Mouse (Mus musculus) monocyte, adult 5-6 weeks (primary cell): Measurements from ENCODE around the gene Psd4. TPM values are rescaled to one million over a fixed set of nuclear protein-coding genes. Genes with fewer than 3 reads are reported as not detected.

Experiments
- ATAC-seq: fragments of 153-309, 156-312 bp; replicated peaks from 2 replicates; pipeline ENCODE4 v1.8.0; 2017; ENCODE audit warnings: mild to moderate bottlenecking; ENCODE audit not compliant: low TSS enrichment, insufficient number of reproducible peaks, severe bottlenecking, poor library complexity, low FRiP score
- total RNA-seq: library from RNA; stranded (forward); fragments of 200-1000, 200-491, 200-594 nt; gene quantifications from 3 replicates; pipeline ENCODE4 v1.2.3, GENCODE M21; 2017

Gene Psd4
- total RNA-seq, 1 experiment from 2014 or later, result 70.8 TPM

DNA sequence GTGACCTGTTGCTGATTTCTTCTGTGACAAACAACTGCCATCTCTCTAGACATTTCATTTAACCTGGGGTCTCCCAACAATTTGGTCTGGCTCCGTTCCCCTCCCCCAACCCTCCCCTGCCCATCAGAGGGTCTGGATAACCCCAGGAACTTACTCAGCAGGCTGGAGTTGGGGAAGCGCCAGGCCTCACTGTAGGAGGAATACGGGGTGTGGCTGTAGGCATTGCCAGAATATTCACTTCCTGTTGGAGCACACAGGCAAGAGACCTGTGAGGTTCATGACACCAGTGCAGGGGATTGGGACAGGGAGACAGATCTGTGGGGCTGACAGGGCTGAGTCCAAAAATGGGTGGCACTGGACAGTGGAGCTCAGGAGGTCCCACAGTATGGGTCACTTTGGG is 55.4 kb downstream of the Psd4 start:
- no peak for ATAC-seq

DNA sequence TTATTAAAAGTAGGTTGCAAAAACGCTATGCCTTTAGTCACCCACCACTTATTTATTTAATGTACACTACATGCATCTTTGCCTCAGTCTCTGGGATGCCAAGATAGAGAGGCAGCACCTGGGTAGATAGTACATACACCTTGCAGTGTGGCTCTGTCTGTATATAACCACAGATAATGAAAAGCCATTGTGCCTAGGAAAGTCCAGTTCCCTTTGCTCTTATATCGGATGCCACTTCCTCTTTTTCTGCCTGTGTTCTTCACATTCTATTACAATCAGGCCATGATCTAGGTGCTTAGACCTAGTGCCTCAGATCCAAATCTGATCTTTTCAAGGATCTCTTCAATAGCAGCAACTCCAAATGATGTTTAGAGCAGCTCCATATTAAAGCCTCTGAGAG is 58.2 kb downstream of the Psd4 start:
- ATAC-seq, result no peak

GRCm38 (mm10) chr2:24427866-24428675 is 60.7 kb downstream of the Psd4 start:
- no peak for ATAC-seq

DNA sequence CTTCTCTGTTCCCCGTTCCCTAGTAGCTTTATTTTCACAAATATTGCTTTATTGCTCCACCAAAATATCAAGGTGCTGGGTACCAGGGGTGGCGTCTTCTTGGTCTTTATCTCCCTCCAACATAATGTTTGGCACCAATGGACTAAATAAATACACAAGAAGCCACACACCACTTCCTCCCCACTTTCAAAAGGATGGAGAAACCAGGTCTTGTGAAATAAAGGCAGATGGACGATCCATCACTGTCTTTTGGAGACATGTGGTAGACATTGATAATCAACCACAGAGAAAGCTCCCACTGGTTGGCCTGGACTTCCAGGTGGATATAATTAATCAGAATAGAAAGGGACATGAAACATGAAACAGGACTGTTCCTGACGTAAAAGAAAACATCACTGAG is 62.4 kb downstream of the Psd4 start:
- ATAC-seq, result no peak

DNA sequence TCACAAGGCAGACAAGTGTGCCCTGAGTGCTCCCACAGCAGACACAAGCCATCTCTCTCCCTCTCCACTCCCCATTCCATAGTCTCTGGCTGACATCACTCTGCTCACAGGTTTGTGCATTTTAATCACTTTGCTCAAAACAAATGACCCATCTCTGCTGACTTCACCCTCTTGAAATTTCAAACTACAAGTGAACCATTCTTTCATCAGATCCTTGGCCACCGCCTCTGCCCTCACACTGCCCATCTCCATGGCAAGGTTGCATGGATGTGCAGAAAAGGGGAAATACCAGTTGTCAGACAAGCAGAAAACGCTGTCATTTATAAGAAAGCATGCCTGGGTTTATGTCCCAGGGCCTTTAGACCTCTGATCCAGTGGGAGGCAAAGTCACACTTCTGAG is 67.3 kb downstream of the Psd4 start:
- ATAC-seq, result no peak

GRCm38 (mm10) chr2:24435699-24436098 is 68.3 kb downstream of the Psd4 start:
- 0 out of 2 replicates have a peak, but pooled peaks have one; percentile 27 for ATAC-seq

DNA sequence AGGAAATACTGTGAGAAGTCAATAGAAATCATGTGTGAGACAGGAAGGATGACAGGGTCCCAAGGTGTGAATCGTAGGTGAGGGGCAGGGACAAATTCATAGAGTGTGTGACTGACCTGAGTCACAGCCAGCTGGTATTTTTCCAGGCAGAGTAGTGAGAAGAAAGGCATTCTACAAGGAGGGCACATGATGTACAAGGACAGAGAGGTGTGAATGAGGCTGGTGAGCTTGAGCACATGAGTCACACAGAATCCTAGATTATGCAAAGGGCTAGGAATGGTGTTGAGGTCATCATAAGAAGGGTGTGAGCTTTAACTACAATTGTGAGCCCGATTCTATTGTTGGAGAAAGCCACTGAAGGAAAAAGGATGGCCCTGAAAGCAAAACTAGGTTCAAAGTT is 72.7 kb downstream of the Psd4 start:
- no peak for ATAC-seq

DNA sequence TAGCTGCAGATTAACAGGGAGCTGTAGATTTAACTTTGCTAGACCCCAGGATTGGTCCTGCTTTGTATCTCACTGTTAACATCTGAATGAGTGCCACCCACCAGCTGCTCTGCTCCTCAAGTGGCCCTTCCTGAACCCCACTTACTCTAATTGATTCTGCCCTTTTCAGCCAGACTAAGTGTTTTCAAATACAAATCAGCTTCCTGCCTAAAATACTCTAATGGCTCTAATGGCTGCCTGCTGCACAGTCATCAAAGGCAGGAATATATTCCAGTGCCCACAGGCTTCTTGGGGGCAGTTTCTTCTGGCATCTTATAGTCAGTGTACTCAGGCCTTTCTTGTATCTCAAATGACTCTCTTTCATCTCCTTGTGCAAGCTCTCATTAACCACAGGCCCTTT is 74.5 kb downstream of the Psd4 start:
- no peak for ATAC-seq

DNA sequence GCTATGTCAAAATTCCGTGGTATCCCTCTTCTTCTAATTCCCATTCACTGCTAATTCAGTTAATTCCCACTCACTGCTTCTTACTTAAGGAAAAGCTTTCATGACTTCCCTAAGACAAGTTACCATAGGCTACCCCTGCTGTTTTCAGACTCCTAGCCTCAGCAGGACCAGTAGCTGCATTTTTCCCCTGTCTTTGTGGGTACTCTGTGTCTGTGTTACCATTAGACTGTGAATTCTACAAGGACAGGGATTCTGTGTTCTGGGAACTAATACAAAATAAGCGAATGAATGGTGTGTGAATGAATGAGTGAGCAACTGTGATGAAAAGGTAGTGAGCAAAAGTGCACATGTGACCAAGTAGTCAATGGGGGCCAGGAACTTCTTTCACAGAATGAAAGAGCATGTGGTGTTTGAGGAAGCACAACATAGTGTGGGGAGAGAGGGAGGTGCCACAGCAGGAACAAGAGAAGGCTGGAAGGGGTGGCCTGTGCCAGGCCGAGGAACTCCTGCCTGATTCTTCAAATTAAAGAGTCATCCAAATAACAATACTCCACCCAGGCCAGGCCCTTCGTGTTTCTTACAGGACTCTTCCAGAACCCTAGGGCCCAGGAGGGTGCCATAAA is 75.0 kb downstream of the Psd4 start:
- no peak for ATAC-seq

DNA sequence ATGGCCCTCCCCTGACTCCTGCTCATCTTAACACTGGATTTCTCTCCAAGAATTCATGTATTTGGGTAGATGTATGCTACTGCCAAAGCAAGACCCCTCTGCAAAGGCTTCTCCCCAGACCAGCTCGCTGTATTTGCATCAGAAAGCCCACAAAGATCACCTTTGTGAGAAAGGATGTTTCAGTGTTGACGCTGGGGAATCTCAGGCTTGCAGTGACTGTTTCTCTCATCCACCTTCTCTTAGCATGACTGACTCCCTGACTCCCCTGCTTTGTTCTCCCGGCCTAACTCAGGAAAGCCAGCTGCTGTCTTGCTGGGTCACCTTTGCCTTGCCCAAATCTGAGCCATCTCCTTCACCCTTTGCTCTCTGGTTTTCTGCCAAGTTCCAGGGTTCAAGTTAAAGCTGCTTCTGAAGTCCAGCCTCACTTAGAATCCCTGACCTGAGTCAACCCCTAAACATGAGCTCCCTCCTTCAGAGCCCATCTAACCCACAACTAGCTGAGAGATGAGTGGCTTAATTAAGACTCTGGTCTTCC is 75.9 kb downstream of the Psd4 start:
- ATAC-seq, result no peak

DNA sequence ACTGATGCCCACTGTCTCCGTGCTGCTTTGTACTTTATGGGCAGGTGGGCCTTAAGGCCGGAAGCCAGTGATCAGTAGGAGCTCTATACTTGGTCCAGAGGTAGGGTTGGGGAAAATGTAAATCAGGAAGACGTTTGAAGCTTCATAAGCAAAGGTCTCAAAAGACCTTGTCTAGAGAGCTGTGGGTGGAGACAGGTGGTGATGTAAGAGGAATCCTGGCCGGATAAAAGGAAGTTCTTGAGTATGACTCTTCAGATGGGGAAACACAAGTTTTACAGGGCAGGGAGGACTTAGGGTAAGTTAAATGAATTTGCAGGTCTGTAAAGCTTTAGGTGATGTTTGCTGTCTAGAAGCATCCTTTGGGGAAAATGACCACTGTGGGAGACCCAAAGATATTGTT is 81.7 kb downstream of the Psd4 start:
- no peak for ATAC-seq

DNA sequence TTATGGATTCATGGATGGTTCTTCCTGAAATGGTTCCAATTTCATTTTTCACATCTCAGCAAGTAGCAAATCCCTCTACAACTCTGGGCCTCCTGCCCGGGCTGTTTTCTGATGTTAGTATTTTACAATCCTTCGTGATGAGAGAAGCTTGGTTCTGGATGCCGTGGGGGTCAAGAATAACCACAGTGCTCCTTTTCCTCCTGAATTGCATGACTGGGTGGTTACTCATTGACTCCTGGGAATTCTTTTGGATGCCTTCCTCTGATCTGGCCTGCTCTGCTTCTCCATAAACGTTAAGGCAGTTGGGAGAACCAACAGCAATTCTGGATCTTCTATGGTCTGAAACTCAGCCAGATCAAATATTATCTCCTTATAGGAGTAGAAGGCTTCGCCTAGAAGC is 85.8 kb downstream of the Psd4 start:
- ATAC-seq, result no peak

DNA sequence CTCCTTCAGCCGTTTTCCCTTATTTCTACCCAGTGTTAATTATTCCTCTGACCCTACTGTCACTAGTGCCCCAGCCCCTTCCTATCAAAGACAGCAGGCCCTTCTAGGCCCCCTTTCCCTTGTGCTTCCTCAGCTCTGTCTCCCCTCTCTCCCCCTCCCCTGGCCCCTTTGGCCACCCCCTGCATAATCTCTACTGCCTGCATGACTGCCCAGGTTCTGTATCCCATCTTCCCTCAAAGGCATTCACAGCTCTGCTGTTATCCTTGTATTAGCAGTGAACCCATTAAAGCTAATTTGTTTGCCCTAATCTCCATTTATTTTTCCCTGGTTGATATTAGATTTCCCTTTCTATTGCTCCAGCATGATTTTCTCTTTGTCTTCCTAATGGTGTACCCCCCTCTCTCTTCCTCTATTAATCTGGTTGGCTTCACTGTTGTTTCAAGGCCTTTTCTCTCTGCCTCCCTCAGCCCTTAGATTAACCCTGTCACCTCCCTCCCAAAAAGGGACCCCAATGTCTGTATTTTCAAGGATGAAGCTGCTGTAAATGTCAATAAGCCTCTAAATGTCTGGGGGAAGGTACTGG is 87.1 kb downstream of the Psd4 start:
- no peak for ATAC-seq

GRCm38 (mm10) chr2:24455057-24455855 is 87.9 kb downstream of the Psd4 start:
- ATAC-seq, result no peak

DNA sequence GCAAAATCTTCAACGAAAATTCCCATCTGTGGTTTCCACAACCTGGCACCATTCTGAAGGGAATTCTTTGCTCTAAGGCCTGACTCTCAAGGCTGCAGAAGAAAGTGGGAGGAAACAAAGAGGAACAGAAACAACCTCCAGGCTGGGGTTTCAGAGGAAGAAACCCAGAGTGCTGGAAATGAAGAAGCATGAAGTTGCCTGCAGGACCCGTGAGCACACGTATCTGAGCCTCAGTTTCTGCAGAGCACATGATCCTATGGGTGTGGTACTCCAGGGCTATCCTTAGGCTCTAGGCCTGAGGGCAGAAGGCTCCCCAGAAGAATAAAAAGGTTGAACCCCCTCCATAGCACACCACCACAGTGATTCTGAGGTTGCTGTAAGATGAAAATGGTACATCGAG is 89.5 kb downstream of the Psd4 start:
- ATAC-seq, result no peak

DNA sequence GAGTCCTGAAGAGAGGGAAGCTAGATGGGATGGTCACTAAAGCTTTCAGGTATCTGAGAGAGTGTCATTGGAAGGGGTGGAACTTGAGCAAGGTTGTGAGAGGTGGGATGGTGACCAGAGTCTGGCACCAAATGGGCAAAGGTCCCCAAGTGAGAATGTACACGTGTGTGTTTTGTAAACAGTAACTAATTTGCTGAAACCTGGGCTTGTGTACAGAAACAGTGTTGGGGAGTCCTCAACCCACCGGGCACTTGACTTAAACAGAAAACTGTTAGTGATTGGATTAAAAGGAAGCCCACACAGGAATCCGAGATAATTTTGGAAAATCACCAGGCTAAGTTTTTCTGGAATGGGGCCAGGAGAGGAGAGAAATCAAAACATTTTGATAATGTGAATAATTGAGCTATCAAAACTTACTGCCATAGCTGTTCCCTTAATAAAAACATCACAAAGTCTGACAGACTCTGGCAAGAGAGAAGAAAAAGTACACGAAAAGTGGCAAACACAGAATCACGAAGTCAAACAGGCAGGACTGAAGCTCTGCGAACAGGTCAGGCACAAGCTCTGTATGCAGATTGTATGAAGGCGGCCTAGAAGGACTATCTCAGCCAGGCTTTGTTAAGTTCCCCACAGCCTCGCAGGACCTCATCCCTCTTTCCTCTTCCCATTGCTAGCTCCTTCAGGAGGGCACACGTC is 92.9 kb downstream of the Psd4 start:
- no peak for ATAC-seq

GRCm38 (mm10) chr2:24460808-24461127 is 93.4 kb downstream of the Psd4 start:
- no peak for ATAC-seq
